Mouse (Mus musculus) stomach, postnatal 0 days (tissue): ENCODE measurements around the gene Rab4b. TPM values are rescaled to one million over a fixed set of nuclear protein-coding genes. Genes with fewer than 3 reads are reported as not detected.

Experiments used
- ATAC-seq: fragments of 200-750 bp; cut with Nextera tagmentation; 2 replicates; pipeline ENCODE4 v1.8.0; 2017; ENCODE audit not compliant: low FRiP score, low TSS enrichment
- DNase-seq: peaks from one replicate; pipeline ENCODE4 v3.0.0-alpha.2; 2016; ENCODE audit warnings: low spot score
- H3K27ac ChIP-seq: fragments of 300-500 bp; sonication (generic); replicated peaks from 2 replicates; pipeline ENCODE4 v1.5.1; 2014; ENCODE audit warnings: mild to moderate bottlenecking, control low read depth
- H3K27me3 ChIP-seq: fragments of 300-500 bp; sonication (generic); 2 replicates; pipeline ENCODE4 v1.6.1; 2014; ENCODE audit warnings: low read length; ENCODE audit not compliant: control insufficient read depth, insufficient read depth
- H3K36me3 ChIP-seq: fragments of 300-500 bp; sonication (generic); 2 replicates; pipeline ENCODE4 v1.6.1; 2014; ENCODE audit warnings: low read length, mixed read lengths; ENCODE audit not compliant: control insufficient read depth, insufficient read depth
- H3K4me1 ChIP-seq: fragments of 300-500 bp; sonication (generic); replicated peaks from 2 replicates; pipeline ENCODE4 v1.6.1; 2014; ENCODE audit warnings: antibody characterized with exemption; ENCODE audit not compliant: control insufficient read depth, insufficient read depth
- H3K4me2 ChIP-seq: fragments of 300-500 bp; sonication (generic); replicated peaks from 2 replicates; pipeline ENCODE4 v1.6.1; 2014; ENCODE audit warnings: low read depth, mild to moderate bottlenecking, control low read depth, moderate library complexity
- H3K4me3 ChIP-seq: fragments of 300-500 bp; sonication (generic); 2 replicates; pipeline ENCODE4 v1.5.1; 2014; ENCODE audit warnings: low read depth, low read length, control low read depth
- H3K9ac ChIP-seq: fragments of 300-500 bp; sonication (generic); 2 replicates; pipeline ENCODE4 v1.6.1; 2014; ENCODE audit warnings: mild to moderate bottlenecking, low read length, control low read depth, mixed read lengths
- H3K9me3 ChIP-seq: fragments of 300-500 bp; sonication (generic); 2 replicates; pipeline ENCODE4 v1.6.1; 2016; ENCODE audit warnings: low read length; ENCODE audit not compliant: control insufficient read depth
- CTCF ChIP-seq: IDR thresholded peaks from 2 replicates; pipeline ENCODE4 v1.5.1; 2016; ENCODE audit warnings: antibody characterized with exemption, low read depth, mild to moderate bottlenecking, moderate library complexity
- EP300 ChIP-seq: optimal IDR thresholded peaks from 2 replicates; pipeline ENCODE3; 2016; ENCODE audit warnings: antibody characterized with exemption
- WGBS: fragments of 180-500 bp; shearing (Covaris S2); extraction: QIAGEN DNeasy Blood & Tissue Kit; methylation state at CpG from one replicate; pipeline ENCODE4 v1.1.7; 2014; 5-methylcytosine and 5-hydroxymethylcytosine counted together
- polyA plus RNA-seq: library from polyadenylated mRNA; unstranded; fragments of >200 nt; fragmentation: Nextera tagmentation; extraction: Ambion mirVana; gene quantifications from 2 replicates; pipeline ENCODE4 v1.2.1, GENCODE M21; 2015

Rab4b gene
- polyA plus RNA-seq, 1 experiment from 2014 or later: 72.2 TPM

GRCm38 (mm10) chr7:27160921-27161320 lies 17.8 kb downstream of the Rab4b start:
- H3K4me3 ChIP-seq: no peak overlapping the region
- TF ChIP-seq CTCF (no peak), EP300 (no peak)
- peaks cover 18% of the 10 kb centered on the region for H3K36me3 ChIP-seq
- WGBS: 84% methylated on average over 3 of the region's 3 CpGs
- H3K27ac ChIP-seq: no peak overlapping the region
- H3K9me3 ChIP-seq: no peaks in the 10 kb centered on the region
- H3K4me2 ChIP-seq: no peak overlapping the region
- H3K27me3 ChIP-seq: no peaks in the 10 kb centered on the region
- no peak overlapping the region for H3K9ac ChIP-seq
- peaks cover 2% of the 10 kb centered on the region; the same call in 1 of the 2 replicates for H3K4me1 ChIP-seq
- DNase-seq: no peak
- no peak for ATAC-seq

- Histone ChIP-seq H3K36me3 (peaks cover 15% of the 10 kb centered on the region), H3K4me2 (no peak overlapping the region), H3K27ac (no peak overlapping the region)
These were observed 18.8 kb downstream of the Rab4b start for GRCm38 (mm10) chr7:27159882-27160281.

GRCm38 (mm10) chr7:27159256-27159655 lies 19.4 kb downstream of the Rab4b start:
- 97% methylated on average over 6 of the region's 6 CpGs for WGBS
- Histone ChIP-seq H3K27me3 (no peaks in the 10 kb centered on the region), H3K27ac (no peak overlapping the region), H3K4me2 (no peak overlapping the region), H3K9ac (no peak overlapping the region), H3K36me3 (peaks cover 15% of the 10 kb centered on the region), H3K9me3 (no peaks in the 10 kb centered on the region), H3K4me1 (0 out of 2 replicates have a peak, but pooled peaks cover 2% of the 10 kb centered on the region), H3K4me3 (no peak overlapping the region)
- ATAC-seq (no peak), DNase-seq (no peak)
- TF ChIP-seq EP300 (no peak), CTCF (no peak)

More at GRCm38 (mm10) chr7:27159882-27160281, 18.8 kb downstream of the Rab4b start:
- no peaks in the 10 kb centered on the region for H3K27me3 ChIP-seq
- TF ChIP-seq CTCF: peak; percentile 94
- no peak for TF ChIP-seq EP300
- H3K4me3 ChIP-seq: no peak overlapping the region
- WGBS: 13% methylated on average over 8 of the region's 8 CpGs
- ATAC-seq: peak; percentile 88
- peak; percentile 83 for DNase-seq
- peaks cover 2% of the 10 kb centered on the region; the same call in 1 of the 2 replicates for H3K4me1 ChIP-seq
- H3K9ac ChIP-seq: no peak overlapping the region
- no peaks in the 10 kb centered on the region for H3K9me3 ChIP-seq

- DNase-seq (no peak), ATAC-seq (no peak)
- Histone ChIP-seq H3K27ac (no peak overlapping the region), H3K4me3 (no peak overlapping the region), H3K9me3 (no peaks in the 10 kb centered on the region), H3K36me3 (peaks cover 13% of the 10 kb centered on the region), H3K27me3 (no peaks in the 10 kb centered on the region), H3K9ac (no peak overlapping the region), H3K4me1 (0 out of 2 replicates have a peak, but pooled peaks cover 2% of the 10 kb centered on the region), H3K4me2 (no peak overlapping the region)
- 96% methylated on average over 9 of the region's 9 CpGs for WGBS
- no peak for TF ChIP-seq EP300
- TF ChIP-seq CTCF: no peak
These were observed 20.5 kb downstream of the Rab4b start for GRCm38 (mm10) chr7:27158171-27158570.

- Histone ChIP-seq H3K9me3 (no peaks in the 10 kb centered on the region), H3K27me3 (no peaks in the 10 kb centered on the region), H3K4me3 (no peak overlapping the region), H3K36me3 (peaks cover 13% of the 10 kb centered on the region), H3K27ac (no peak overlapping the region), H3K9ac (no peak overlapping the region), H3K4me1 (0 out of 2 replicates have a peak, but pooled peaks cover 2% of the 10 kb centered on the region), H3K4me2 (no peak overlapping the region)
- no peak for TF ChIP-seq EP300
- no peak for TF ChIP-seq CTCF
- no peak for ATAC-seq
- no peak for DNase-seq
- WGBS: 80% methylated on average over 13 of the region's 13 CpGs
These were observed 22.7 kb downstream of the Rab4b start for GRCm38 (mm10) chr7:27156005-27156404.

GRCm38 (mm10) chr7:27153205-27153764 lies 25.4 kb downstream of the Rab4b start, which contains the start of gene Cyp2t4:
TSS of gene Cyp2t4 (plus strand) at chr7:27153714.
- Histone ChIP-seq H3K4me2 (no peak within 1 kb of the TSS), H3K27ac (peak within 1 kb of the TSS; percentile 82), H3K9ac (peak within 1 kb of the TSS; percentile 41; the same call in 1 of the 2 replicates), H3K4me1 (no peaks in the 10 kb centered on the region), H3K27me3 (no peaks in the 10 kb centered on the region), H3K36me3 (peaks cover 2% of the 10 kb centered on the region), H3K9me3 (no peaks in the 10 kb centered on the region), H3K4me3 (no peak within 1 kb of the TSS)
- peak; percentile 81 for DNase-seq
- peak; percentile 80 for ATAC-seq
- no peak for TF ChIP-seq EP300
- no peak for TF ChIP-seq CTCF
- WGBS: 32% methylated on average over 10 of the region's 10 CpGs
